Mouse (Mus musculus): ENCODE data around the gene Mcidas.

GRCm38 (mm10) chr13:112963081-112963480 is 30.6 kb upstream of the Mcidas start:
- no peak for TF ChIP-seq CTCF (IDR thresholded peaks at IDR 0.05; ENCODE audit: low read depth)
- TF ChIP-seq EP300 (IDR thresholded peaks at IDR 0.05; ENCODE audit: low read depth), result no peak

All from heart, postnatal 0 days (tissue).